Mouse (Mus musculus) adrenal gland, postnatal 10 days (tissue): ENCODE data around the gene Pltp. TPM values are rescaled to one million over a fixed set of nuclear protein-coding genes. Genes with fewer than 3 reads are reported as not detected.

Experiments used
- DNase-seq: peaks from one replicate; pipeline ENCODE4 v3.0.0; 2021; ENCODE audit warnings: mixed read lengths
- long read RNA-seq, 2 experiments: library from polyadenylated mRNA; stranded (forward); transcript quantifications; one replicate each; pipeline ENCODE4 v2.0.0; 2021
- total RNA-seq, 2 experiments: library from RNA; stranded (reverse); gene quantifications; 2 replicates each; pipeline ENCODE4 v1.2.3; 2021

The Pltp gene
- total RNA-seq, result 10 to 100 TPM; 31.5 to 36.6 TPM
- long read RNA-seq, experiment 1, transcript Pltp-201 (16 exons, 1,809 nt), result major isoform, 20 of 36 reads
- long read RNA-seq, experiment 1, partial matches to known transcripts, result 14 of 36 reads
- long read RNA-seq, experiment 1, other reads (novel, unspliced or antisense), result 1 of 36 reads
- long read RNA-seq, experiment 2, transcript Pltp-201 (16 exons, 1,809 nt), result major isoform, 10 of 18 reads
- long read RNA-seq, experiment 2, partial matches to known transcripts, result 4 of 18 reads
- long read RNA-seq, experiment 2, other reads (novel, unspliced or antisense), result 2 of 18 reads

- DNase-seq, result peak; percentile 53
Observed at GRCm38 (mm10) chr2:164857101-164857821, at the start of gene Pltp. Gene Pltp, minus strand, starts transcription at chr2:164857711.

GRCm38 (mm10) chr2:164906071-164906470, 48.6 kb upstream of the Pltp start:
- no peak for DNase-seq

- DNase-seq, result no peak
Observed at GRCm38 (mm10) chr2:164903496-164903895, 46.0 kb upstream of the Pltp start.

GRCm38 (mm10) chr2:164901380-164901779, 43.9 kb upstream of the Pltp start:
- no peak for DNase-seq

GRCm38 (mm10) chr2:164899723-164900459, 42.4 kb upstream of the Pltp start:
- DNase-seq, result no peak

GRCm38 (mm10) chr2:164899034-164899433, 41.5 kb upstream of the Pltp start:
- DNase-seq, result no peak

- no peak for DNase-seq
Observed at GRCm38 (mm10) chr2:164898008-164898407, 40.5 kb upstream of the Pltp start.

GRCm38 (mm10) chr2:164895885-164896284, 38.4 kb upstream of the Pltp start:
- no peak for DNase-seq

DNA sequence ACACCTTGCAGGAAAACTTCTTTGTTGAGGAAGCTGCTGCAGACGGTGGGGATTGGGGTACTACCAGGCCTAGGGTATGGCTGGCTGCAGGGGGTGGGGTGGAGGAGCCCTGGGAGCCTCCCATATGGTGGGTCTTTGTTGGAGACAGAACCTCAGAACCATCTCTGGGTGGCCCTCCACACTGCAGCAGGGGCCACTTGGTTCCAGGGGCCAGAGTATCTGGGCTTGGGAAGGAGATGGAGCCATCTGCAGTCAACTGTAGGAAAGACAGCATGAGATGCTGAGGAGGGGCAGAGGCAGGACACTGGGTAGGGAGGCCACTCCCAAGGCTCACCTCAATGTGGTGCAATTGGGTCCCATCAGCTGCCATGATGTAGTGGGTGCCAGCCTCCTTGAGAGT, 37.1 kb upstream of the Pltp start:
- no peak for DNase-seq

DNA sequence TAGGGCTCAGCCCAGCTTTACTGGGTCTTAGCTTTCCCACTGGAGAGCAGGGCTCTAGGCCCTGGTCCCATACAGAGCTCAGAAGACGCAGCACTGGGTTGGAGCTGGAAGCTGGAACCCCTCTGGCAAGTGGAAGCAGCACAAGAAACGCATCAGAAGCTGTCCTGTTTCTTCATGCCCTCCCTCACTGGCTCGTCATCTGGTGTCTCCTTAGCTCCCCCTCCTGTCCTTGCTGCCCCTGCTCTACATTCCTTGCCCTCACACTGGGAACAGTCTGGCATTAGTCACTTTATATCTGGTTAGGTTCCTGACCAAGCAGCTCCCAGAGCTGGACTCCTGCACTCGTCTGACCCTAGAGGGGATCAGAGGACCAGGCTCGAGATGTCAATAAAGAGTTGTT, 36.5 kb upstream of the Pltp start:
- peak; percentile 40 for DNase-seq

DNA sequence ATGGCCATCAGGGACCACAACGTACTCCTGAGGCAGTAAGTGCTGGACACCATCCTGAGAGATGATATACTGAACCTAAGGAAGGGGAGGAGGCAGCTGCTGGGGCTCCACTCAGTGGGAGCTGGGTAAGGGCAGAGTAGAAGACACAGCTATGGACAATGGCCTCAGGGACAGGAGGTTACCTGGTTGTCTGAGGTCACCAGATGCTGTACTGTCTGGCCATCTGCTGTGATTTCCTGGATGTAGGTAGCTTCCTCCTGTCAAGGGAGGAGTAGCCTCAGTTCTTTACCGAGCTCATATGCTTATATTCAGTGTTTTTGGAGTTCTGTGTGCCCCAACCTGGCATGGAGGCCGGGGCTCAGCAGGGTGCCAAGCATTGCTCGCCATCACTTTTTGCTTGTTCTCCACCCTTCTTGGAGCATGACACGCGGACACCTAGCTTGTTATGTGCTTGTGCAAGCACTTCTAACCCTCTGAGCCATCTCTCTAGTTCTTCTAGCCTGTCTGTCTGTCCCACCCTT, 35.2 kb upstream of the Pltp start:
- no peak for DNase-seq

DNA sequence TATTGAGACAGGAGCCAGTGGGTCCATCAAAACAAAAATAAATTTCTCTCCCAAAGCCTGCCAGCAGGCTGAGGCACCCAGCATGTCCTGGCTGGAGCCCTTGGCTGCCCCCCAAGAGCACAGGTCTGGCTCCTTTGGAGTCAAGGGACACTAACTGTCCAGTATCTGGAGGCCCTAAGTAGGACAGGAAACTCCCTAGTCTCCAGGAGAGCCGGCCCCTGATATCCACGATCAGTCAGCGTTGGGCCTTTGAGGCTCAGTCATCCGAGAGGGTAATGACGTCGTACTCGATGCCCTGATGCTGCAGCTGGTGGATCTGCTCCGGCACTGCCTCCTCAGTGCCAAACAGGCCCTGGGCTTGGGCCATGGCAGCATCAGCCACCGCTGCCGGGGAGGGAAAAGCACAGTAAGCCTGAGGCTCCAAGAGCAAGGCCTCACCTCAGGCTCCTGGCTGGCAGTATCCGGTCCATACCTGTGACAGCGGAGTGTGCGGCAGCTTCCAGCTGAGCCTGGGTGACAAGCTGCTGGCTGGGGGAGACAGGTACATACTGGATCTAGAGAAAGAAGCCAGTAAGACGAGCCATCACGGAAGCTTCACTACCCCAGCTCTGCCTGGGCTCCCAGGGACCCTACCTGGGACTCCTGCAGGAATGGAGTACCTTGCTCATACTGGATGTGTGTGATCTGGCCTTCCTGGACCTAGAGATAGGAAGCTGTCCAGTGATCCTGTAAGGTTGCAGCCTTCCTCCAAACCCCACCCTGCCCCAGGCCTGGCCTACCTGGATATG, 34.6 kb upstream of the Pltp start:
- DNase-seq, result no peak

DNA sequence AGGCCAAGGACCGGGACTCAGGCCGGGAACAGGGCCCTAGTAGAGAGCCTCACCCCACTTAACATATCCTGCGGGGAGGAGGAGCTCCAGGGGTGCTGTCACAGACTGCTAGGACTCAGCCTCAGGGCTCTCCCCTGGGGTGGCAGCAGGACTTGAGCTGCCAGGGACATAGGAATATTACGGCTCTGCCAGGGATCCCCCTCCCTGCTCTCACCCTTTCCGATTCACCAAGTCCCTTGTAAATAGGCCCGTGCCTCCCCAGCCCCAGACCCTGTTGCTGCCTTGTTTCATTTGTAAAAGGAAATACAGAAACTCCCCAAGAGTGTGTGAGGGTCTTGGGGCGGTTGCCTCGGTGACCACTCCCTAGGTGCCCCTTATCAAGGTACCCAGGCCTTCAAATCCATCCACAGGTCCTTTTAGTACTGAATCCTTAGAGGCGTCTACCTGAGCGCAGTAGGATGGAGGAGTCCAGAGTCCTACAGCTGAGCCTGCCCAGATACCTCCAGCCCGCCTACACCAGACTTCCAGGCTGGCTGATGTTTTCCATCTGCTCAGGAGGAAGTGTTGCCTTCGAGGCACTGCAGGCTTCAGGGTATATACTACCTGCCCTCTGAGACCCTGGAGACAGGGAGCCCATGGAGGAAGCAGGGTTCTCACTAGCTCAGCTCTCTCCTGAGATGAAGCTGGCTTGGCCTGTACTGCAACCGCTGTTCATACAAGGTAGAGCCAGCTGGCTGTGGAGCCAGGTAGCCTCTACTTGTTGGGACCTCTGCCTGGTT, 33.7 kb upstream of the Pltp start:
- no peak for DNase-seq

- DNase-seq, result no peak
Observed at GRCm38 (mm10) chr2:164890411-164891049, 33.0 kb upstream of the Pltp start.

GRCm38 (mm10) chr2:164889960-164890359, 32.4 kb upstream of the Pltp start:
- no peak for DNase-seq

- no peak for DNase-seq
Observed at GRCm38 (mm10) chr2:164888996-164889395, 31.5 kb upstream of the Pltp start.

- no peak for DNase-seq
Observed at GRCm38 (mm10) chr2:164886617-164887016, 29.1 kb upstream of the Pltp start.

- DNase-seq, result peak; percentile 90
Observed at GRCm38 (mm10) chr2:164885788-164886187, 28.3 kb upstream of the Pltp start.

DNA sequence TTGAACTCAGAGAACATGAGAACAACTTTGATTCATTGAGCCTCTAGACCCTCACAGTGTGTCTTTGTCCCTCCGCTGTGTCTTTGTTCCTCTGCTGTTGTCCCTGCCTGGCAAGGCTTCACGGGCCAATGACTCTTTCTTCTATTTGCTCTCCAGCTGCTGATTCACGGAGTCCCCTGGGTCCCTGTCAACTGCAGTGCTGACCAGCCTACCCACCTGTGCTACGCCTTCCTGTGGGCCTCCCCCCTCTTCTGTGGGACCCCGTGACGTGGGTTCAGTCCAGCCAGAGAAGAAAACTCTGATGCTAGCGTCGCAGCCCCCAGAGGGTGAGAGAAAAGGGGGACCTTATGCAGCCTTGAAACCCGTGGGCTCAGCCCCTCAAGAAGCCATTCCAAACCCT, 25.1 kb upstream of the Pltp start:
- DNase-seq, result no peak

- peak; percentile 97 for DNase-seq
Observed at GRCm38 (mm10) chr2:164879568-164880277, 22.2 kb upstream of the Pltp start.
